Mouse (Mus musculus): ENCODE measurements around the gene Rab13. TPM values are rescaled to one million over a fixed set of nuclear protein-coding genes. Genes with fewer than 3 reads are reported as not detected.

Rab13 gene
- total RNA-seq (2021) = 10 to 100 TPM; 10.3 to 10.8 TPM
- long read RNA-seq, partial matches to known transcripts = 3 of 7 reads
- long read RNA-seq, other reads (novel, unspliced or antisense) = 2 of 7 reads

- DNase-seq (ENCODE audit: low spot score in 2 of 2) = peak; percentile 82 to 89
Observed at GRCm38 (mm10) chr3:90213377-90213866, at the start of gene Rab13, which contains the start of gene Rps27. Gene Rab13, plus strand, starts transcription at chr3:90213695. Gene Rps27, minus strand, starts transcription at chr3:90213651.

DNA sequence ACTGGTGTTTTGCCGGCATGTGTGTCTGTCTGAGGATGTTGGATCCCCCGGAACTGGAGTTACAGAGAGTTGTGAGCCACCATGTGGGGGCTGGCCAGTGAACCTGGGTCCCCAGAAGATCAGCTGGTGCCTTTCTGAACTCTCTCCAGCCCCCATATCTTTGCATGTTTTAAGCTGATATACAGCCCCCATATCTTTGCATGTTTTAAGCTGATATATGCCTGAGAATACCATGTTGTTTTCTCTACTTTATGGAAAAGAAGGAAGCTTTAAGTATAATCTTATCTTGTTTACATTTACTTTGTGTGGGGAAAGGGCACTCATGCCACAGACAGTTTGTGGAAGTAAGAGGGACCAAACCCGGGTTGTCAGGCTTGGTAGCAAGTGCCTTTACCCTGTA is 33.9 kb upstream of the Rab13 start:
- no peak for DNase-seq (ENCODE audit: low spot score in 2 of 2)

- no peak for DNase-seq (ENCODE audit: low spot score in 2 of 2)
Observed at GRCm38 (mm10) chr3:90183581-90183980, 29.9 kb upstream of the Rab13 start.

GRCm38 (mm10) chr3:90190859-90191510 is 22.5 kb upstream of the Rab13 start:
- DNase-seq (ENCODE audit: low spot score in 2 of 2) = no peak

DNA sequence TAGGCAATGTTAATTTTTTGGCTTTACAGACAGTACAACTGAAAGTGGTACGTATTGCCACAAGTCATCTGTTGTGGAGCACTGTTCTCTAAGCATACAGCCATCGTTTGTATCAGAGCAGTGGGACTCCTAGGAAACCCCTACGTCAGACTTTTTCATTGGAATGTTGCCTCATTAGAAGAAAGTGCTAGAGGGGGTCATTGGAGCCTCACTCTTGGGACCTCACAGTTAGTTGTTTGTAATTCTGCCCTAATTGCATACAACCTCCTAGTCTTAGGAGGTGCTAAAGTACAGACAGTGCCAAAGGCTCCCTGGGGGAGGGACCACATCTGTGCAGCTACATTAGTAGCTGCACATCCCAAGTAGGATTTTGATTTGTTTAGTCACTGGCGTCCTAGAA is 18.7 kb upstream of the Rab13 start:
- DNase-seq (ENCODE audit: low spot score in 2 of 2) = no peak

- no peak for DNase-seq (ENCODE audit: low spot score in 2 of 2)
Observed at GRCm38 (mm10) chr3:90195644-90196043, 17.9 kb upstream of the Rab13 start.

- no peak for DNase-seq (ENCODE audit: low spot score in 2 of 2)
Observed at GRCm38 (mm10) chr3:90197548-90197947, 15.9 kb upstream of the Rab13 start.

GRCm38 (mm10) chr3:90202884-90203283 is 10.6 kb upstream of the Rab13 start:
- no peak for DNase-seq (ENCODE audit: low spot score in 2 of 2)

DNA sequence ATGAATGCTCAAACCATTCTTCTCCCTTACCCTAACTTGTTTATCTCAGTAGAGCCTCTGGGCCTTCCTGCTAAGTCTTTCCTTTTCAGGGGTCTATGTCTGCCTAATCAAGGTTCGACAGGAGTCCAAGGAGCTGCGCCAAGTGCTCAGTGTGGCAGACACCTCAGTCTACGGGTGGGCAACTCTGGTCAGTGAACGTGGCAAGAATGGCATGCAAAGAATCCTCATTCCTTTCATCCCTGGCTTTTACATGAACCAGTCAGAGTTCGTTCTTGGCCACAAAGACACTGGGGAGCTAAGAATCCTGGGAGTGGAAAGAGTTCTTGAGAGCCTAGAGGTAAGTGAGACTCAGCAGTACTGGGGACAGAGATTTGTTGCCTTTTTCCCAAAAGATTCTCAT is 9.9 kb upstream of the Rab13 start:
- no peak for DNase-seq (ENCODE audit: low spot score in 2 of 2)

GRCm38 (mm10) chr3:90204582-90204981 is 8.9 kb upstream of the Rab13 start:
- no peak for DNase-seq (ENCODE audit: low spot score in 2 of 2)

GRCm38 (mm10) chr3:90208662-90209061 is 4.8 kb upstream of the Rab13 start:
- no peak for DNase-seq (ENCODE audit: low spot score in 2 of 2)

- DNase-seq (ENCODE audit: low spot score in 2 of 2) = no peak
Observed at GRCm38 (mm10) chr3:90209908-90210566, 3.5 kb upstream of the Rab13 start.

DNA sequence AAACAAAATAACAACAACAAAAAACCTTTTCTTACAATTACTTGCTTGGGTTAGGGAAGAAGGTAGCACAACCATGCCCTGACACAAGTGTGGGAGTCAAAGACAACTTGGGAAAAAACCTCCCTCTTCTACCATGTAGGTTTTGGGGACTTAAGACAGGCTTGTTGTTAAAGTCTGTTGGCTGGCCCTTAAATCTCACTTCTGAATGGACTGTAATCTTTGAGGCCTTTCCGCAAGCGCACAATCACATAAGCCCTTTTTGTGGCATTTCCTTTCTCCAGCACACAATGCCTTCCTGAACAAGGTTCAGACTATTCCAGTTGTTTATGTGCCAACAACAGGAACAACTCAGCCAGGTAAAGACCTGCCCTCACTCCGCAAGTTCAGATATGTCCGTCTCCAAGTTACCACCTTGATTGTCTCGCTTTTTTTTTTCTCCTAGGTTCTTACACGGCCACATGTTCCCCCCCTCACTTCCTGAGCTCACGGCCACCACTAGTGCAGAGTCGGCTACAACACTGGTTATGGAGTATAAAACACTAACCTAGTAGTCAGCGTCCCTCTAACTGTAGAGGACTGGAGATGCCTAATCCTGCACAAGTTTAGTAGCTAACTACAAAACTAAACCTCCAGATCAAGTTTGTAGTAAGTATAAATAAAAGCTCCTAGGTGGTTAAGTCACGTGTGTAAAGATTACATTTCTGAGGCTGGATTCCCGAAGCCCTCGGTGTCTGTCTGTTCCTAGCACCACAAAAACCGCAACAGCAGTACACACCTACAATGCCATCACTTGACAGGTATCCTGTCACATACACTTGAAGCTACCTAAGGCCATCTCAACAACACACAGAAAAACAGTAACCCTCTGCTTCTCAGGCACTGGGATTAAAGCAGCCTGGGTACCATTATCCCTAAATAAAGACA is 1.8 kb upstream of the Rab13 start:
- DNase-seq (ENCODE audit: low spot score in 2 of 2) = no peak

- DNase-seq (ENCODE audit: low spot score in 2 of 2) = no peak
Observed at GRCm38 (mm10) chr3:90212723-90213122, 772 bp upstream of the Rab13 start.

GRCm38 (mm10) chr3:90213956-90214684 is 625 bp downstream of the Rab13 start:
- DNase-seq (ENCODE audit: low spot score in 2 of 2) = no peak

GRCm38 (mm10) chr3:90215825-90216380 is 2.4 kb downstream of the Rab13 start:
- no peak for DNase-seq (ENCODE audit: low spot score in 2 of 2)

- DNase-seq (ENCODE audit: low spot score in 2 of 2) = peak; percentile 47 to 66
Observed at GRCm38 (mm10) chr3:90220088-90220487, 6.6 kb downstream of the Rab13 start.

GRCm38 (mm10) chr3:90220531-90220951 is 7.0 kb downstream of the Rab13 start:
- DNase-seq (ENCODE audit: low spot score in 2 of 2) = peak; percentile 57 to 67

- no peak for DNase-seq (ENCODE audit: low spot score in 2 of 2)
Observed at GRCm38 (mm10) chr3:90221123-90221522, 7.6 kb downstream of the Rab13 start.

DNA sequence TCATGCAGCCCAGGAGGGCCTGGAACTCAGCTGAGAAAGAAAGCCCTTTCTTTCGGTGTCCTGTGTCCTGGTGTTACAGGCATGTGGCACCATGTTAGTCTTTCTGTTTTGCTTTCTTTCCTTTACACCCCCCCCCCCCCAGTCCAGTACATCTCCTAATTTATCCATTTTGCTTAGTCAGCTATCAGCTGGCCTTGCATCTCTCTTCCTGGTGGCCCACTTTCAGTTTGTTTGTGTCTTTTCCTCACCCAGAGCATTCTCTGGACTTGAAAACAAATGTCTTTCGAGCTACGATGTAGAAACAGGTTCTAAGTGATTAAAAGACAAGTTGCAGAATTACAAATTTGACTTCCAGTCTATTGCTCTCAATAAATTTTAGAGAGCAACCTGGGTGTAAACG is 9.0 kb downstream of the Rab13 start:
- no peak for DNase-seq (ENCODE audit: low spot score in 2 of 2)

All from layer of hippocampus, postnatal 10 days (tissue).